Mouse (Mus musculus): ENCODE measurements at regions not wholly inside any gene's neighbourhood (a gene's known extent, or its start where the extent isn't known, plus 50 kb on each side); places are given as distances from the start of the nearest gene placed in this dataset.
"Not testable (repeated sequence)": the region's sequence is repeated elsewhere in the genome, so short reads cannot be mapped to it uniquely, and the experiment has no call there.

GRCm38 (mm10) chr13:65375273-65375672 lies 96.7 kb downstream of the Zfp369 start:
- not testable (repeated sequence) for H3K27me3 ChIP-seq (replicated peaks; ENCODE audit: control insufficient read depth, insufficient read depth, low read length); H3K9ac ChIP-seq (ENCODE audit: low read depth, low read length); H3K27ac ChIP-seq (replicated peaks; ENCODE audit: low read depth, low read length); ATAC-seq (ENCODE audit: low read depth); H3K36me3 ChIP-seq (ENCODE audit: control insufficient read depth, insufficient read depth, low read length); H3K4me2 ChIP-seq (ENCODE audit: low read depth, low read length); H3K4me1 ChIP-seq (ENCODE audit: control insufficient read depth, insufficient read depth, low read length); DNase-seq (ENCODE audit: low spot score); H3K4me3 ChIP-seq (ENCODE audit: low read depth, low read length); H3K9me3 ChIP-seq (ENCODE audit: control insufficient read depth, low read length)
- no CpG with 5 or more reads among the region's 2 CpGs for WGBS

GRCm38 (mm10) chr13:65379411-65379810 lies 100.8 kb downstream of the Zfp369 start:
- not testable (repeated sequence) for H3K27me3 ChIP-seq (replicated peaks; ENCODE audit: control insufficient read depth, insufficient read depth, low read length); H3K9me3 ChIP-seq (ENCODE audit: control insufficient read depth, low read length); H3K36me3 ChIP-seq (ENCODE audit: control insufficient read depth, insufficient read depth, low read length); H3K27ac ChIP-seq (replicated peaks; ENCODE audit: low read depth, low read length); ATAC-seq (ENCODE audit: low read depth); H3K9ac ChIP-seq (ENCODE audit: low read depth, low read length); H3K4me3 ChIP-seq (ENCODE audit: low read depth, low read length); H3K4me1 ChIP-seq (ENCODE audit: control insufficient read depth, insufficient read depth, low read length); DNase-seq (ENCODE audit: low spot score); H3K4me2 ChIP-seq (ENCODE audit: low read depth, low read length)
- 52% methylated on average over 19 of the region's 21 CpGs for WGBS

- H3K9ac ChIP-seq (ENCODE audit: low read depth, low read length); H3K9me3 ChIP-seq (ENCODE audit: control insufficient read depth, low read length); ATAC-seq (ENCODE audit: low read depth); H3K4me1 ChIP-seq (ENCODE audit: control insufficient read depth, insufficient read depth, low read length); H3K4me2 ChIP-seq (ENCODE audit: low read depth, low read length); H3K4me3 ChIP-seq (ENCODE audit: low read depth, low read length); H3K27me3 ChIP-seq (replicated peaks; ENCODE audit: control insufficient read depth, insufficient read depth, low read length); H3K36me3 ChIP-seq (ENCODE audit: control insufficient read depth, insufficient read depth, low read length); H3K27ac ChIP-seq (replicated peaks; ENCODE audit: low read depth, low read length); DNase-seq (ENCODE audit: low spot score): not testable (repeated sequence)
- WGBS = 13% methylated on average over 1 of the region's 4 CpGs
Observed at GRCm38 (mm10) chr13:65414990-65415389, 97.5 kb upstream of the Gm10139 start.

GRCm38 (mm10) chr13:65420201-65420600 lies 92.3 kb upstream of the Gm10139 start:
- not testable (repeated sequence) for ATAC-seq (ENCODE audit: low read depth); H3K4me3 ChIP-seq (ENCODE audit: low read depth, low read length); H3K4me1 ChIP-seq (ENCODE audit: control insufficient read depth, insufficient read depth, low read length); H3K36me3 ChIP-seq (ENCODE audit: control insufficient read depth, insufficient read depth, low read length); H3K9me3 ChIP-seq (ENCODE audit: control insufficient read depth, low read length); H3K27ac ChIP-seq (replicated peaks; ENCODE audit: low read depth, low read length); H3K9ac ChIP-seq (ENCODE audit: low read depth, low read length); H3K27me3 ChIP-seq (replicated peaks; ENCODE audit: control insufficient read depth, insufficient read depth, low read length)
- peak; percentile 0 for DNase-seq (ENCODE audit: low spot score)
- WGBS = 9% methylated on average over 17 of the region's 28 CpGs
- peak overlapping the region; percentile 18; the same call in 1 of the 2 replicates for H3K4me2 ChIP-seq (ENCODE audit: low read depth, low read length)
